8 mouse cellular contexts compared by ENCODE assay signal in the genomic region with DNA sequence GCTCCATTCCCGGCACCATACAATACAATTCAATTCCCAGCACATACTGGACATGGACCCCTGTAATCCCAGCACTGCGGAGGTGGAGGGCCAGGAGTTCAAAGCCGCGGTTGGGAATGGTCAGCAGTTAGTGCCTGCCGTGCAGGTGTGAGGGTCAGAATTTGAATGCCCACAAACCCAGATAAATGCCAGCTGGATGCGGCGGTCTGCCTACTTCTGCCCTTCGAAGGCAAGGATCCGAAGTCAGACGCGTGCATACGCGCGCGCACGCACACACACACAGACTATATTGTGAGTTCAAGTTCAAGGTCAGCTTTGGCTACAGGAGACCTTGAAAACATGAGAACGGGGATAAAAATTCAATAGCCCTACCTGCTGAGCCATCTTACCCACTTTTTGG. TPM values are rescaled to one million over a fixed set of nuclear protein-coding genes. Genes with fewer than 3 reads are reported as not detected.
A peak's percentile ranks its signal among the peaks of the same experiment; 100 is the strongest.
DNase-seq lines count a peak whose midpoint lies in the region; ATAC-seq and TF ChIP-seq lines count a peak whose summit lies in the region.

No protein-coding gene starts in this region.

- 68% methylated on average over 17 of the region's 17 CpGs for WGBS in neural tube, embryonic 11.5 days
- 65% methylated on average over 17 of the region's 17 CpGs for WGBS in limb, embryonic 13.5 days
- WGBS in stomach, postnatal 0 days: 59% methylated on average over 17 of the region's 17 CpGs

- ATAC-seq in neural tube, embryonic 11.5 days (ENCODE audit: insufficient read depth, low FRiP score, low TSS enrichment): no peak
- ATAC-seq in limb, embryonic 13.5 days (ENCODE audit: low FRiP score, low read depth): no peak
- no peak for ATAC-seq in stomach, postnatal 0 days (ENCODE audit: low FRiP score, low TSS enrichment)

- no peaks in the 10 kb centered on the region for H3K9me3 ChIP-seq in neural tube, embryonic 11.5 days (ENCODE audit: control insufficient read depth, low read length)
- no peaks in the 10 kb centered on the region for H3K9me3 ChIP-seq in limb, embryonic 13.5 days
- H3K9me3 ChIP-seq in stomach, postnatal 0 days (ENCODE audit: control insufficient read depth, low read length): no peaks in the 10 kb centered on the region

- no peak for TF ChIP-seq EP300 in stomach, postnatal 0 days (optimal IDR thresholded peaks at IDR 0.05)

- no peak for TF ChIP-seq CTCF in stomach, postnatal 0 days (IDR thresholded peaks at IDR 0.05; ENCODE audit: low read depth)

- H3K9ac ChIP-seq in neural tube, embryonic 11.5 days (ENCODE audit: low read length): peak overlapping the region; percentile 84
- H3K9ac ChIP-seq in limb, embryonic 13.5 days: peak overlapping the region; percentile 68
- peak overlapping the region; percentile 81 for H3K9ac ChIP-seq in stomach, postnatal 0 days (ENCODE audit: low read length)

- H3K4me3 ChIP-seq in neural tube, embryonic 11.5 days (ENCODE audit: low read depth, low read length): peak overlapping the region; percentile 84
- peak overlapping the region; percentile 91 for H3K4me3 ChIP-seq in limb, embryonic 13.5 days
- peak overlapping the region; percentile 86 for H3K4me3 ChIP-seq in stomach, postnatal 0 days (ENCODE audit: low read depth, low read length)

- intact Hi-C loops in left cerebral cortex, postnatal 25 days (cut with DNase I): loop anchor here (2.0 to 5.0 kb wide), 2 partner anchors 21 to 34 kb away; no protein-coding TSS in a partner anchor

- DNase-seq in cerebellum, postnatal 10 days: peak; percentile 34 to 44
- DNase-seq in cerebellum, adult 11-12 months: no peak
- DNase-seq in neural tube, embryonic 11.5 days (ENCODE audit: low spot score): no peak
- no peak for DNase-seq in neural tube, embryonic 10.5 days (ENCODE audit: extremely low spot score, low spot score)
- DNase-seq in stomach, postnatal 0 days (ENCODE audit: low spot score): no peak
- no peak for DNase-seq in left cerebral cortex, postnatal 25 days (ENCODE audit: low spot score in 2 of 2)
- DNase-seq in frontal cortex, postnatal 36 days (ENCODE audit: low spot score in 2 of 2): no peak

- peaks cover 8% of the 10 kb centered on the region for H3K36me3 ChIP-seq in neural tube, embryonic 11.5 days (ENCODE audit: control insufficient read depth, insufficient read depth, low read length)
- peaks cover 26% of the 10 kb centered on the region for H3K36me3 ChIP-seq in limb, embryonic 13.5 days
- H3K36me3 ChIP-seq in stomach, postnatal 0 days (ENCODE audit: control insufficient read depth, insufficient read depth, low read length): 0 out of 2 replicates have a peak, but pooled peaks cover 4% of the 10 kb centered on the region

- H3K4me1 ChIP-seq in neural tube, embryonic 11.5 days (ENCODE audit: control insufficient read depth, insufficient read depth, low read length): peaks cover 13% of the 10 kb centered on the region
- H3K4me1 ChIP-seq in limb, embryonic 13.5 days: peaks cover 16% of the 10 kb centered on the region
- H3K4me1 ChIP-seq in stomach, postnatal 0 days (replicated peaks; ENCODE audit: control insufficient read depth, insufficient read depth): no peaks in the 10 kb centered on the region; the same call in 1 of the 2 replicates

- H3K27ac ChIP-seq in neural tube, embryonic 11.5 days (ENCODE audit: low read depth, low read length): no peak overlapping the region
- peak overlapping the region; percentile 84; the same call in 1 of the 2 replicates for H3K27ac ChIP-seq in limb, embryonic 13.5 days
- H3K27ac ChIP-seq in stomach, postnatal 0 days (replicated peaks): peak overlapping the region; percentile 90; the same call in 1 of the 2 replicates

- H3K27me3 ChIP-seq in neural tube, embryonic 11.5 days (ENCODE audit: control insufficient read depth, insufficient read depth, low read length): no peaks in the 10 kb centered on the region
- H3K27me3 ChIP-seq in limb, embryonic 13.5 days: no peaks in the 10 kb centered on the region
- H3K27me3 ChIP-seq in stomach, postnatal 0 days (ENCODE audit: control insufficient read depth, insufficient read depth, low read length): no peaks in the 10 kb centered on the region

- peak overlapping the region; percentile 85 for H3K4me2 ChIP-seq in neural tube, embryonic 11.5 days (ENCODE audit: low read depth)
- peak overlapping the region; percentile 81 for H3K4me2 ChIP-seq in limb, embryonic 13.5 days (replicated peaks)
- H3K4me2 ChIP-seq in stomach, postnatal 0 days (replicated peaks; ENCODE audit: low read depth): peak overlapping the region; percentile 85

RNA-seq across cellular contexts. Expression of gene 2310039H08Rik, which starts 0.8 kb away (rescaled TPM):
- 45.7 and 47.8 TPM in 2 replicates for polyA plus RNA-seq in neural tube, embryonic 11.5 days (2014; fragmentation: Nextera tagmentation; extraction: Ambion mirVana)
- 70.5 and 75.2 TPM in 2 replicates for polyA plus RNA-seq in limb, embryonic 13.5 days (2015; fragmentation: Nextera tagmentation; extraction: Ambion mirVana)
- 113 and 117 TPM in 2 replicates for polyA plus RNA-seq in stomach, postnatal 0 days (2015; fragmentation: Nextera tagmentation; extraction: Ambion mirVana)
- 10 to 100 TPM in 1 of 2 experiments, 1 to 10 TPM in 1; 5.7 to 10.8 TPM for total RNA-seq in left cerebral cortex, postnatal 25 days (2021)

RNA-seq across cellular contexts. Expression of gene Ptcra, which starts 8.1 kb away (rescaled TPM):
- 0.38 and 0.95 TPM in 2 replicates for polyA plus RNA-seq in neural tube, embryonic 11.5 days (2014; fragmentation: Nextera tagmentation; extraction: Ambion mirVana)
- 0.29 and 0.33 TPM in 2 replicates for polyA plus RNA-seq in limb, embryonic 13.5 days (2015; fragmentation: Nextera tagmentation; extraction: Ambion mirVana)
- polyA plus RNA-seq in stomach, postnatal 0 days (2015; fragmentation: Nextera tagmentation; extraction: Ambion mirVana): 0.50 TPM in 2 replicates
- not detected for total RNA-seq in left cerebral cortex, postnatal 25 days (2021)

RNA-seq across cellular contexts. Expression of gene Rpl7l1, which starts 10.9 kb away (rescaled TPM):
- 147 and 150 TPM in 2 replicates for polyA plus RNA-seq in neural tube, embryonic 11.5 days (2014; fragmentation: Nextera tagmentation; extraction: Ambion mirVana)
- polyA plus RNA-seq in limb, embryonic 13.5 days (2015; fragmentation: Nextera tagmentation; extraction: Ambion mirVana): 175 and 176 TPM in 2 replicates
- polyA plus RNA-seq in stomach, postnatal 0 days (2015; fragmentation: Nextera tagmentation; extraction: Ambion mirVana): 93.7 and 95.0 TPM in 2 replicates
- total RNA-seq in left cerebral cortex, postnatal 25 days (2021): 10 to 100 TPM; 45.7 to 51.9 TPM

RNA-seq across cellular contexts. Expression of gene Cnpy3, which starts 19.6 kb away (rescaled TPM):
- polyA plus RNA-seq in neural tube, embryonic 11.5 days (2014; fragmentation: Nextera tagmentation; extraction: Ambion mirVana): 53.1 and 54.9 TPM in 2 replicates
- polyA plus RNA-seq in limb, embryonic 13.5 days (2015; fragmentation: Nextera tagmentation; extraction: Ambion mirVana): 66.8 and 67.7 TPM in 2 replicates
- 39.0 and 39.9 TPM in 2 replicates for polyA plus RNA-seq in stomach, postnatal 0 days (2015; fragmentation: Nextera tagmentation; extraction: Ambion mirVana)
- 10 to 100 TPM; 65.5 to 66.0 TPM for total RNA-seq in left cerebral cortex, postnatal 25 days (2021)

RNA-seq across cellular contexts. Expression of gene Gnmt, which starts 42.6 kb away (rescaled TPM):
- 0.37 TPM in 1 of 2 replicates, not detected in the other for polyA plus RNA-seq in neural tube, embryonic 11.5 days (2014; fragmentation: Nextera tagmentation; extraction: Ambion mirVana)
- polyA plus RNA-seq in limb, embryonic 13.5 days (2015; fragmentation: Nextera tagmentation; extraction: Ambion mirVana): 0.46 and 0.57 TPM in 2 replicates
- 2.1 and 3.1 TPM in 2 replicates for polyA plus RNA-seq in stomach, postnatal 0 days (2015; fragmentation: Nextera tagmentation; extraction: Ambion mirVana)
- under 1 TPM; 0.48 to 0.57 TPM for total RNA-seq in left cerebral cortex, postnatal 25 days (2021)

Comparison
In these comparisons a context has a peak if more than half of its experiments do, and no peak if none do; other contexts are left out.
1. DNase-seq: peak in cerebellum, postnatal 10 days (2 of 2); none in cerebellum, adult 11-12 months (single experiment), neural tube, embryonic 11.5 days (single experiment), neural tube, embryonic 10.5 days (single experiment), stomach, postnatal 0 days (single experiment), left cerebral cortex, postnatal 25 days (0 of 2) and frontal cortex, postnatal 36 days (0 of 2).
2. Peak in every context shown above with its lines, with median percentiles within 50 percentile points of each other: H3K4me2 ChIP-seq, H3K4me3 ChIP-seq and H3K9ac ChIP-seq.